Mouse (Mus musculus): ENCODE results near the gene Eif4e2. TPM values are rescaled to one million over a fixed set of nuclear protein-coding genes. Genes with fewer than 3 reads are reported as not detected.
A peak's percentile ranks its signal among the peaks of the same experiment; 100 is the strongest.

Gene Eif4e2
- polyA plus RNA-seq (2015; fragmentation: Nextera tagmentation; extraction: Ambion mirVana), result 149 and 156 TPM in 2 replicates

DNA sequence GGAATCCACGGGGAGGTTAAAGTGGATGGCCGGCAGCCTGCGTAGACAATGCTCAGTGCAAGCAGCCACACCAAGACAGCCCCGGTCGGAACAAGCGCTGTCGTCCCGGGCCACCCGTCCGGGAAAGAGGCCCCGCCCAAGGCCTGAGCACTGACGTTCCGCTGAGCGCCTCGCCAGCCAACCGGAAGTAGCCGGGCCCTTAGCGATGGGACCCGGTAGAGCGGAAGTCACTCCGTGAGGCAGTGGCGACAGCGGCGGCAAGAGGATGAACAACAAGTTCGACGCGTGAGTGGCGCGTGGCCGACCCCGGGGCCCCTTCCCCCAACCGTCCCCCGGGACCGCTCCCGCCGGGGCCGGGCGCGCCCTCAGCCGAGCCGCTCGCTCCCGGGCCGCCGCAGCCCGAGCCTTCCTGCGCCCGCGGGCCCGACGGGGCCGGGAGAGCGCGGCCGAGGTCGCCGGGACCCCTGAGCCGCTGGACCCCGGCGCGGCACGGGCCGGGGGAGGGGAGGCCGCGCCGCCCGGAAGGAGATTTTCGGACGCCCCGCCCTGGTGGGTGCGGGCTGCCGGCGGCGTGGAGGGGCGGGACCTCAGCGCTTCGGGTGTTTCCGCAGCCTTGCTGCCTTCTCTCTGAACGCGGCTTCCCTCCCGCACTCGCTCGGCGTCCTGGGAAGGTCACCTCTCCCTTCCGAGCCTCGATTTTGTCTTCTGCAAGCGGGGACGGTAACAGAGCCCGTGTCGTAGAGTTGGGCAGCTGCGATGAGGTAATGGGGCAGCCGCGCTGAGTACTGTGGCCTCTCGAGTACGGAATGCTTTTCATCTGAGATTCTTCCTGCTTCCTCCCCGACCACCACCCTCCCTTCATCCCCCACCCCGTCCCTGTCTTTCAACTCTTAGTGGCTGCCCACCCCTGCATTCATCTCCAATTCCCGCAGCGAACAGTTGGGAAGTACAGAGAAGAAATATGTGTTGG is at the start of gene Eif4e2:
Gene Eif4e2, plus strand, starts transcription at position 180 of the 970 bp plus-strand sequence.
- H3K27ac ChIP-seq, result peak within 1 kb of the TSS; percentile 99
- H3K4me3 ChIP-seq (replicated peaks), result peak within 1 kb of the TSS; percentile 93
- 0 out of 2 replicates have a peak, but pooled peaks cover 3% of the 10 kb centered on the region for H3K36me3 ChIP-seq
- ATAC-seq (ENCODE audit: insufficient read depth, low FRiP score, low read depth), result peak; percentile 96
- peaks cover 17% of the 10 kb centered on the region for H3K4me1 ChIP-seq
- H3K4me2 ChIP-seq, result peak within 1 kb of the TSS; percentile 71
- H3K9me3 ChIP-seq, result no peaks in the 10 kb centered on the region
- H3K9ac ChIP-seq, result peak within 1 kb of the TSS; percentile 97
- WGBS, result under 1% methylated on average over 70 of the region's 99 CpGs
- no peaks in the 10 kb centered on the region for H3K27me3 ChIP-seq (replicated peaks)

DNA sequence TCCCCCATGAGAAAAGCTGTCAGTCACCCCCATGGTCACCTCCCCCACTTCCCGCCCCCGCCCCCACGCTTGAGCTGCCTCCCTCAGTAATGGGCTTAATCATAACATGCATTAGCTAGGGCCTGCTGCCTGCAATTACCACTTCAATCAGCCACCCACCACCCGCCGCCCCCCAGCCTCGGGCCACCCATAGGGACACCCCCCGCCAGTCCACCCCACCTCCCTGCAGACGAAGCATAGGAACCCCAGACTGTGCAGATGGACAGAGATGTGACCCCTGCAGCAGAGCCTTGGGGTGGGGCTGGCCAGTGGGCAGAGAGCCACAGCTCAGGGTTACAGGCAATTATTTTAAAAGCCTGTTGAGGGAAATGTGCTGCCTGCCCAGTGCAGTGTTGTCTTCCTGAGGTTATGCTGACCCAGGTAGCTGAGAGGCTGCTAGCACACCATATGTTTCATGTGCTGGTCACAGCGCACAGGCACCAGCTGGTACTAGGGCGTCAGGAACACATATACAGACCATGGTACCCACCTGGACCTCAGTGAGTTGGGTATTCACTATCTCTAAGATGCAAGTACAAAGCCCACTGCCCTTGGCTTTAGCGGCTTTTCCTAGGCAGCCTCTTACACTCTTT is 49.4 kb upstream of the Eif4e2 start:
- Histone ChIP-seq H3K9me3 (no peaks in the 10 kb centered on the region), H3K4me2 (no peak overlapping the region), H3K27ac (no peak overlapping the region), H3K27me3 (replicated peaks) (peaks cover 21% of the 10 kb centered on the region; the same call in 1 of the 2 replicates), H3K4me1 (no peaks in the 10 kb centered on the region), H3K36me3 (no peaks in the 10 kb centered on the region), H3K4me3 (replicated peaks) (no peak overlapping the region), H3K9ac (no peak overlapping the region)
- no peak for ATAC-seq (ENCODE audit: insufficient read depth, low FRiP score, low read depth)
- WGBS, result 33% methylated on average over 11 of the region's 11 CpGs

DNA sequence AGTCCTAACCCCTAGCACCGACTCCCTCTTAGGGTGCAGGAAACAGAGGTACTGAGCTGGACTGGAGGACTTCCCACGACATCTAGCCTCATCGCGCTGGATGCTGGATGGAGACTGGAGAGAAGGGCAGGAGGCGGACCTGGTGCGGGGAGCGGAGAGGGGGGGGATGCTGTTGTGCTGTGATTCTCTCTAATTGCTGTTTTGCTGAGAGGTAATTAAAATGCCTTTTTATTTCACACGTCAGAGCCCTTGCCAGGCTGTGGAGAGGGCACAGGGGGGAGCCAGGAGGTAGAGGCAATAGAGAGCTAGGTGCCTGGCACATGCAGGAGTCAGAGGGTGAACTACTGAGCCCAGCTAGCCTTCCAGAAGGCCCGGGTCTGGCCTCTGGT is 48.9 kb upstream of the Eif4e2 start:
- H3K9me3 ChIP-seq, result no peaks in the 10 kb centered on the region
- H3K36me3 ChIP-seq, result no peaks in the 10 kb centered on the region
- H3K27ac ChIP-seq, result no peak overlapping the region
- H3K4me1 ChIP-seq, result no peaks in the 10 kb centered on the region
- H3K9ac ChIP-seq, result no peak overlapping the region
- ATAC-seq (ENCODE audit: insufficient read depth, low FRiP score, low read depth), result no peak
- no peak overlapping the region for H3K4me3 ChIP-seq (replicated peaks)
- WGBS, result 52% methylated on average over 9 of the region's 9 CpGs
- H3K27me3 ChIP-seq (replicated peaks), result peaks cover 21% of the 10 kb centered on the region; the same call in 1 of the 2 replicates
- H3K4me2 ChIP-seq, result no peak overlapping the region

DNA sequence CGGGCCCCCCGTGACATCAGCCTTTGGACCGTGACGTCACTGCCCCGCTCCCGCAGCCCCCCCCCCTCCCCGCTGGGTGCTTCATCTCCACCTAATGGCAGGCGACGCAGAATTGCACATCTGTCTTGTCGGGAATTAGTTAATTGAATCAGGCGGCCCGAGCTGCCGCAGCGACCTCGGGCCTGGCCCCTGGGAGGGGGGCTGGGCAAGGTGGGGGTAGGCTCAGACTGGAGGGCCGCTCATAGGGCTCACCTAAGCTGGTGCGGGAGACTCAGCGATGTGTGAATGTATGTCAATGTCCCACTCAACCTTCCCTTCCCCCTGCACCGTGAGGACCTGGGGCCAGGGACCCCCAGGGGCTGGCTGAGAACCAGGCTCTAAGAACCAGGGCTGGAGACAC is 43.3 kb upstream of the Eif4e2 start:
- Histone ChIP-seq H3K9me3 (no peaks in the 10 kb centered on the region), H3K4me3 (replicated peaks) (no peak overlapping the region), H3K4me2 (no peak overlapping the region), H3K27me3 (replicated peaks) (peaks cover 31% of the 10 kb centered on the region; the same call in 1 of the 2 replicates), H3K4me1 (peaks cover 5% of the 10 kb centered on the region; the same call in 1 of the 2 replicates), H3K36me3 (no peaks in the 10 kb centered on the region), H3K27ac (no peak overlapping the region), H3K9ac (no peak overlapping the region)
- WGBS, result 7% methylated on average over 19 of the region's 19 CpGs
- ATAC-seq (ENCODE audit: insufficient read depth, low FRiP score, low read depth), result no peak

DNA sequence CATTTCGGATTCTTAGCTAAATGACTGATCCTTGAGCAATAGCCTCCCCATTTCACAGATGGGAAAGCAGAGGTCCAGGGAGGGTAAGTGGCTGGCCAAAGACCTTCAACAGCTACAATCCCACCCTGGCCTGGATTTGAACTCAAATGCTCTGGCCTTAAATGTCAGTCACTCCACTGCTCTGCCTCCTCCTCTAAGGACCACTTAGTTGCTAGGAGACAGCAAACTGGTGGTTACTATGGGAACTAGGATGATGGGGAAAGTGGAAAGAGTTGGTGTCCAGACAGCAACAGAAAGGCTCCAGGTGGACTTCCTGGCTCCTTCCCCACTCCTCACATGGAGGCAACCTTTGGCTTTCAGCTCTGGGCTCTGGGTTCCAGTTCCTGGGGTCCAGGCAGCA is 42.4 kb upstream of the Eif4e2 start:
- H3K4me2 ChIP-seq, result no peak overlapping the region
- no peak overlapping the region for H3K27ac ChIP-seq
- WGBS, result 91% methylated on average over 1 of the region's 1 CpGs
- H3K27me3 ChIP-seq (replicated peaks), result peaks cover 31% of the 10 kb centered on the region; the same call in 1 of the 2 replicates
- H3K9me3 ChIP-seq, result no peaks in the 10 kb centered on the region
- peaks cover 13% of the 10 kb centered on the region for H3K4me1 ChIP-seq
- H3K4me3 ChIP-seq (replicated peaks), result no peak overlapping the region
- no peak overlapping the region for H3K9ac ChIP-seq
- H3K36me3 ChIP-seq, result no peaks in the 10 kb centered on the region
- ATAC-seq (ENCODE audit: insufficient read depth, low FRiP score, low read depth), result no peak

DNA sequence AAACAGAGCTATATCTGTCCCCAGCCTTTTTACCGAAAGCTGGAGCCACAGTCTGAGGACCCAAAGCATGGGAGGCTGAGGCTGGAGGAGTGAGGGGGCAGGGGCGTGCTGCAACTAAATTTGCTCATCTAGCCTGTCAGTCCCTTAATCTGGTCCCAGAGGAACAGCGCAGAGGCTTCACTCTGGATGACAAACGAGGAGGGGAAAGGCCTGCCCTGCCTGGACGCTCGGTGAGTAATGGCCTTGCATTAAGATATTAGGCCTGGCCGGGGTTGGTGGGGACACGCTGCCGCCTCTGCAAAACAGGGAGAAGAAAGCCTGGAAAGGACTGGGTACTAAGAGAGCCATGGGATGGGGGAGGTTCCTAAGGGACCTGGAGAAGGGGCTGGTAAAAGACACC is 41.4 kb upstream of the Eif4e2 start:
- H3K4me2 ChIP-seq, result no peak overlapping the region
- H3K36me3 ChIP-seq, result no peaks in the 10 kb centered on the region
- no peak for ATAC-seq (ENCODE audit: insufficient read depth, low FRiP score, low read depth)
- H3K27me3 ChIP-seq (replicated peaks), result peaks cover 25% of the 10 kb centered on the region; the same call in 1 of the 2 replicates
- no peak overlapping the region for H3K27ac ChIP-seq
- H3K4me3 ChIP-seq (replicated peaks), result no peak overlapping the region
- H3K9me3 ChIP-seq, result no peaks in the 10 kb centered on the region
- no peak overlapping the region for H3K9ac ChIP-seq
- peaks cover 18% of the 10 kb centered on the region for H3K4me1 ChIP-seq
- 32% methylated on average over 9 of the region's 9 CpGs for WGBS

DNA sequence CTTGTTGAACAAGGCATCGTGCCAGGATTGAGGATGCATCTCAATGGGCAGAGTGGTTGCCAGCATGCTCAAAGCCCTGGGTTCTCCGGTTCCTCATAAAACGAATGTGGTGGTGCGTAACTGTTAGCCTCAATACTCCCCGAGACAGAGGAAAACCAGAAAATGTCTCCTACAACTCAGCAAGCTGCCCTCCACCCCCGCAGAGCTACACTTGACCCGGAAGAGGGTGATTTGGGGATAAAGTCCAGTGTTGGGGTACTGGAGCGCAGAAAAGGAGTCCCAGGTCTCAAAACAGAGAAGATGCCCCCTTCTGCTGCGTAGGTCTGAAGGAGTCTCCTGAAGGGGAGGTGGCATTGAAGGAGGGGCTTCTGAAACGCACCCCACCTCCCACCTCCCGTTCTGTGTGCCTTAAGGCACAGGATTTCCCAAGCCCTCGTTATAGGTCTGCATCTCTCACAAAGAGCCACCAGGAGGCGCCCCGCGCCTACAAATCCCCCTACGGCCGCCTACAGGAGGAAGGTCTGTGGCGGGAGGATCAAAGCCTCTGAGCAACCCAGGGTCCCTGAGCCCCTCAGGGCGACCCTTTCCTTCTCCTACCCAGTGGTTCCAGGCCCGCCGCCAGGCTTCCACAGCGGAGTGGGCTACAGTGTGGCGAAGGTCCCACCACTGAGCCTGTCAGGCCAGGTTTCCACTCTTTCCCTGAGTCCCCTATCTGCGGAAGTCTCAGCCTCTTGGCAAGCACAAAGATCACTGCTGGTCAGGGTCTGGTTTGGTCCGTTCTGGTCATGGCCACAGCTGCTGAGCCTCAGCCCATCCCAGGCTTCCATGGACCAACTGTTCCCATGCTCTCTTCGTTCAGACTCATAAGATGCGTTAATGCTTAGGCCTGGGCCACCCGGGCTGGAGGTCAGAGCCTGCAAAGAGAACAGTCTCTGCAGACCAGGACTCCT is 39.4 kb upstream of the Eif4e2 start:
- Histone ChIP-seq H3K27me3 (replicated peaks) (peaks cover 25% of the 10 kb centered on the region; the same call in 1 of the 2 replicates), H3K9me3 (no peaks in the 10 kb centered on the region), H3K4me1 (peaks cover 18% of the 10 kb centered on the region), H3K27ac (no peak overlapping the region), H3K4me2 (peak overlapping the region; percentile 14; the same call in 1 of the 2 replicates), H3K4me3 (replicated peaks) (no peak overlapping the region), H3K36me3 (no peaks in the 10 kb centered on the region), H3K9ac (no peak overlapping the region)
- ATAC-seq (ENCODE audit: insufficient read depth, low FRiP score, low read depth), result no peak
- 34% methylated on average over 28 of the region's 28 CpGs for WGBS

DNA sequence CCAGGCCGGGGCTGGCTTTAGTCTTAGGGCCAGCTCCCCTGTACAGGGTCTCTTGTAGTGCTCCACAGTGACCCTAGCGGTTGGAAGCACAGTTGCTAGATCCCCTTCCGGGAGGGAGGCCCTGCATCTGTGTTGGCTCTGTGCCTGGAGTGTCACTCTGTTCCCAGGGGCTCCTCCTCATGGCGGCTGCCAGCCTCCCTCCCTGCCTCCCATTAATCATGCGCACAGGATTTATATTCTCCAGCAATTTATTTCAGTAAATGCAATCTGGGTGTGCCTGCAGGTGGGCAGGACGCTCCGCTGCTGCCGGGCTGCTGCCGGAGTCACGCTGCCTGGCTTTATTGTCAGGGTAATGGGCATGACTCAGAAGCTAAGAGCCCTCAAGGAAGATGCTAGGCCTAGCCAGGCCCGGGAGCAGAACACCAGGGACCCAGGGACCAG is 37.8 kb upstream of the Eif4e2 start:
- WGBS, result 6% methylated on average over 11 of the region's 11 CpGs
- Histone ChIP-seq H3K4me2 (peak overlapping the region; percentile 25), H3K4me3 (replicated peaks) (no peak overlapping the region), H3K9me3 (no peaks in the 10 kb centered on the region), H3K4me1 (peaks cover 13% of the 10 kb centered on the region), H3K27ac (no peak overlapping the region), H3K27me3 (replicated peaks) (peaks cover 20% of the 10 kb centered on the region; the same call in 1 of the 2 replicates), H3K36me3 (no peaks in the 10 kb centered on the region), H3K9ac (no peak overlapping the region)
- peak; percentile 83 for ATAC-seq (ENCODE audit: insufficient read depth, low FRiP score, low read depth)

DNA sequence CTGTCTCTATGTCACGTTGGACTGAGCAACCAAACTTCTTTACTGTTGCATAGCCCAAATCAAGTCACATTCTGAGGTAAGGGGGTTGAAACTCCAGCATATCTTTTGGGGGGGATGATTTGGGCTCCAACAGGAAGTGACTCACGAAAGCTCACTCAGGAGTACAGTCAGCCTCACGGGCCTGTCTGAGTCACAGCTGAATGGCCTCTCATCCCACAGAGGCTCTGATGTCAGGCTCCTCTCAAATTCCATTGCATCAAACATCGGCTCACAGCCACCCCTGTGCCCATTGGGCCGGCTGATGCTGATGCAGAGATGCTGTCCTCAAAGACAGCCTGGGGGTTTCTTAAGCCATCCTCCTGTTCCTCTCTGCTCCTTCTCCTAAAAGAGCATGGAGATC is 32.8 kb upstream of the Eif4e2 start:
- ATAC-seq (ENCODE audit: insufficient read depth, low FRiP score, low read depth), result no peak
- Histone ChIP-seq H3K9me3 (no peaks in the 10 kb centered on the region), H3K4me1 (peaks cover 17% of the 10 kb centered on the region), H3K4me2 (no peak overlapping the region), H3K9ac (no peak overlapping the region), H3K4me3 (replicated peaks) (no peak overlapping the region), H3K27me3 (replicated peaks) (peaks cover 34% of the 10 kb centered on the region), H3K27ac (no peak overlapping the region), H3K36me3 (no peaks in the 10 kb centered on the region)
- 37% methylated on average over 5 of the region's 5 CpGs for whole genome bisulfite sequencing

DNA sequence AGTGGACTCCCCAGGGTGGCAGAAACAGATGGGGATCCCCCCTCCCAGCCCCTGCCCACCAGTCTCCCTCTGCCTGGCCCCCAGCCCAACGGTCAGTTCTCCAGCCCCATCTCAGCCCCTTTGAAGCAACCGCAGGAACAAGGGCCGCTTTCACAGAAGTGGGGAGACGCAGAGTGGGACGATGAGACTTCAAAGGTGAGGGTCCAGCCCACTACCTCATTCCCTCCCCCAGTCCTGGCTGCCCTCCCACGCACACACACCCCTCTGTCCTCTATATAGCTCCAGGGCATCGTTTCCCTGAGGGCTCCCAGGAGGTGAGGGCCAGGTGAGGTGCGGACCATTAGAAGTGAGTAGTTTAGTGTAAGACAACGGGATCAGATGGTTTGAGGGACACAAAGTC is 30.7 kb upstream of the Eif4e2 start, which contains the start of gene Prss56:
Gene Prss56, plus strand, starts transcription at position 301 of the 400 bp plus-strand sequence.
- peaks cover 16% of the 10 kb centered on the region for H3K4me1 ChIP-seq
- ATAC-seq (ENCODE audit: insufficient read depth, low FRiP score, low read depth), result no peak
- H3K4me2 ChIP-seq, result no peak within 1 kb of the TSS
- H3K9me3 ChIP-seq, result no peaks in the 10 kb centered on the region
- no peaks in the 10 kb centered on the region for H3K36me3 ChIP-seq
- H3K9ac ChIP-seq, result no peak within 1 kb of the TSS
- H3K27me3 ChIP-seq (replicated peaks), result peaks cover 44% of the 10 kb centered on the region
- WGBS, result 54% methylated on average over 9 of the region's 9 CpGs
- H3K4me3 ChIP-seq (replicated peaks), result no peak within 1 kb of the TSS
- H3K27ac ChIP-seq, result no peak within 1 kb of the TSS
